ENCODE assay signal across 12 mouse cellular contexts in genomic region chr2:11426379-11426778, GRCm38 (mm10).
DNase-seq lines count a peak whose midpoint lies in the region; ATAC-seq lines count a peak whose summit lies in the region.
"Had no signal": no experiment of that assay in that cellular context is flagged by ENCODE, and none has a peak within 500 bp of the region (broad histone marks: within the 10 kb centered on the region; RNA-seq: fewer than 3 reads in every experiment).

No protein-coding gene starts in this region.

- H3K27me3 ChIP-seq in liver, embryonic 13.5 days: no peaks in the 10 kb centered on the region
- H3K27me3 ChIP-seq: limb, embryonic 12.5 days had no signal

- ATAC-seq in liver, embryonic 13.5 days (ENCODE audit: low read depth): no peak
- ATAC-seq: hindbrain, embryonic 16.5 days had no signal

- intact Hi-C loops in left cerebral cortex, postnatal 4 days (cut with DNase I): no loop called here

- H3K9ac ChIP-seq in liver, embryonic 13.5 days: no peak overlapping the region
- H3K9ac ChIP-seq: limb, embryonic 12.5 days had no signal

- peak; percentile 30 for DNase-seq in kidney, adult 11 months
- no peak for DNase-seq in kidney, postnatal 14 days
- DNase-seq in 3T3-L1 (ENCODE audit: low read depth, low spot score) (peak; percentile 11), MEL-GATA-1-ER (ENCODE audit: extremely low read depth, low read depth) (peak; percentile 47)
- no peak for DNase-seq in liver, embryonic 13.5 days
- no peak for DNase-seq in cerebellum, adult 8-10 months
- DNase-seq in left cerebral cortex, postnatal 4 days: no peak
- DNase-seq: cerebellum, postnatal 14 days; thymus, postnatal 14 days had no signal

- H3K4me1 ChIP-seq in liver, embryonic 13.5 days (replicated peaks): peaks cover 47% of the 10 kb centered on the region

- H3K27ac ChIP-seq in liver, embryonic 13.5 days: peak overlapping the region; percentile 69
- H3K27ac ChIP-seq: embryonic facial prominence, embryonic 10.5 days; limb, embryonic 12.5 days had no signal

- 32% methylated on average over 3 of the region's 3 CpGs for WGBS in liver, embryonic 13.5 days (ENCODE audit: insufficient replicate concordance)

- no peak overlapping the region for H3K4me3 ChIP-seq in liver, embryonic 13.5 days (replicated peaks)
- H3K4me3 ChIP-seq: embryonic facial prominence, embryonic 10.5 days; limb, embryonic 12.5 days had no signal

- no peaks in the 10 kb centered on the region for H3K9me3 ChIP-seq in liver, embryonic 13.5 days (replicated peaks)
- H3K9me3 ChIP-seq: embryonic facial prominence, embryonic 10.5 days; limb, embryonic 12.5 days had no signal

- no peak overlapping the region for H3K4me2 ChIP-seq in liver, embryonic 13.5 days
- H3K4me2 ChIP-seq: limb, embryonic 12.5 days had no signal

- no peaks in the 10 kb centered on the region for H3K36me3 ChIP-seq in liver, embryonic 13.5 days
- H3K36me3 ChIP-seq: embryonic facial prominence, embryonic 10.5 days; limb, embryonic 12.5 days had no signal

Comparison
In these comparisons a context has a peak if more than half of its experiments do, and no peak if none do; other contexts are left out.
1. DNase-seq: peak in kidney, adult 11 months (single experiment), 3T3-L1 (single experiment) and MEL-GATA-1-ER (single experiment); none in kidney, postnatal 14 days (single experiment), liver, embryonic 13.5 days (single experiment), cerebellum, adult 8-10 months (single experiment) and left cerebral cortex, postnatal 4 days (single experiment).